Mouse (Mus musculus) testis, adult 2 months (tissue): ENCODE results near the gene Manea.

ENCODE experiments used
- CTCF ChIP-seq: fragments of 200-500 bp; IDR thresholded peaks from 2 replicates; pipeline ENCODE4 v1.5.1; 2012; ENCODE audit warnings: low read depth, mild to moderate bottlenecking, inconsistent platforms, low read length, moderate library complexity; ENCODE audit not compliant: control insufficient read depth, insufficient read depth, insufficient replicate concordance
- POLR2A ChIP-seq: fragments of 200-500 bp; IDR thresholded peaks from 2 replicates; pipeline ENCODE4 v1.6.1; 2012; ENCODE audit warnings: low read depth, mild to moderate bottlenecking, inconsistent platforms, low read length, moderate library complexity; ENCODE audit not compliant: control insufficient read depth

DNA sequence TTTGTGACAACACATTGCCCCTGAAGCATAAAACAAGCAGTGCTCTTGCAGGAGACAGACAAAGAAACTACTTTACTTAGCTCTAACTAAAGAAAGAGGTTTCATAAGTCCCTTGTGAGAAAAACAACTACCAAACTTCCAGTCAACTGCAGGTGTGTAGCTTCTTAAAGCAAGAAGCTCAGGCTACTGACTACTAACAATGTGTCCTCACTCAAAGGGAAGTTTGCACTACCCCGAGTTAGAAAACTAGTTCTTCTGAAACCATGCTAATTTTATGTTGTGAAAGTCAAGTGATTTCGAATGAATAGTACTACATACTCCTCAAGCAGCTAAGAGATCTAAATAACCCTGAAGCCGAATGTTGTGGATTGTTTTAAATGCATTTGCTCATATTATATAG is 1.6 kb downstream of the Manea start:
- TF ChIP-seq POLR2A (no peak), CTCF (no peak)
